Mouse (Mus musculus) lung, postnatal 36 days (tissue): ENCODE data around the gene Lgals8.
"Not testable (repeated sequence)": the region's sequence is repeated elsewhere in the genome, so short reads cannot be mapped to it uniquely, and the experiment has no call there.

Experiments used
- DNase-seq: peaks from one replicate; pipeline ENCODE4 v3.0.0; 2022; ENCODE audit warnings: mixed read lengths

The Lgals8 gene

GRCm38 (mm10) chr13:12464844-12465243, at the start of gene Lgals8:
Gene Lgals8, minus strand, starts transcription at chr13:12464944.
- no peak for DNase-seq

GRCm38 (mm10) chr13:12511189-12511965, 46.6 kb upstream of the Lgals8 start:
- DNase-seq: no peak

GRCm38 (mm10) chr13:12510032-12510431, 45.3 kb upstream of the Lgals8 start:
- no peak for DNase-seq

DNA sequence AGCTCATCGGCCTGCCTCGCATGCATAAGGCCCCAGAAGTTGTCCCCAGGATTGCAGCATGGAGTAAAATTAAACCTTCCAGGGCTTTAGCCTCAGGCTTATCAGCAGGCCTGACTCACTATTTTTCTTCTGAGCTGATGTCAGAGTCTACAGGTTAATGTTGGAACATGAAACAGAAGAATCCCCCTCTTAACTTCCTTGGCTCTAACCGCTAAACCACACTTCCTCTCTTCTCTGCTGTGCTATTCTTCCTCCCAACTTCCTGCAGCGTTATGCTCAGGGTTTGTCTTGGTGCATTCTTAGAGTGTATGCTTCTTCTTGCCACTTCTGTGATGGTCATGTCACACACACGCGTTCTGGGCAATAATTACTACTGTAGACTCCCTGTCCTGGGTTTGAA, 42.7 kb upstream of the Lgals8 start:
- DNase-seq: no peak

- DNase-seq: no peak
Observed at GRCm38 (mm10) chr13:12505359-12505758, 40.6 kb upstream of the Lgals8 start.

GRCm38 (mm10) chr13:12503238-12503751, 38.6 kb upstream of the Lgals8 start:
- DNase-seq: no peak

DNA sequence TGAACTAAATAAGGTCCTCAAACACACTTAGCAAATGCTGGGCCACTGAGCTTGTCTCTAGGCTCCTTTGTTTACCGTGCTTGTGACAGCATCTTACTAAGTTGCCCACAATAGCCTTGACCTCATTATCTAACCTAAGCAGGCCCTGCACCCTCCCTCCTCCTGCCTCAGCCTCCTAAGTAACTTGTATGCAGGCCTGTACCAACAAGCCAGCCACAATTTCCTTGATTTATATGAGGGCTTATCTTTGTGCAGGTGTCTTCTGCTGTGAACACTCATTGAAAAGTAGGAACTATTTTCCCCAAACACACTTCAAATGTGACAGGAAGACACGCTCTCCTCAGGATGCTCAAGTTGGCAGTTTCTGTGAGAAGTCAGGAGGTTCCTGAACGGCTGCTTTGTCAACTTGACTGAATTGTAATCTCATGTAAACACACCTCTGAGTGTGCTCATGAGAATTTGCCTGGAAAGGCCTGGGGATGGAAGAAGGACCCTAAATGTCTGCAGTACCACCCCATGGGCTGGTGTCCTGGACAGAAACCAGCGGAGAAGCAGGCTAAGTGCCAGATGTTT, 38.0 kb upstream of the Lgals8 start:
- no peak for DNase-seq

GRCm38 (mm10) chr13:12499107-12499506, 34.4 kb upstream of the Lgals8 start:
- no peak for DNase-seq

- DNase-seq: no peak
Observed at GRCm38 (mm10) chr13:12497809-12498208, 33.1 kb upstream of the Lgals8 start.

DNA sequence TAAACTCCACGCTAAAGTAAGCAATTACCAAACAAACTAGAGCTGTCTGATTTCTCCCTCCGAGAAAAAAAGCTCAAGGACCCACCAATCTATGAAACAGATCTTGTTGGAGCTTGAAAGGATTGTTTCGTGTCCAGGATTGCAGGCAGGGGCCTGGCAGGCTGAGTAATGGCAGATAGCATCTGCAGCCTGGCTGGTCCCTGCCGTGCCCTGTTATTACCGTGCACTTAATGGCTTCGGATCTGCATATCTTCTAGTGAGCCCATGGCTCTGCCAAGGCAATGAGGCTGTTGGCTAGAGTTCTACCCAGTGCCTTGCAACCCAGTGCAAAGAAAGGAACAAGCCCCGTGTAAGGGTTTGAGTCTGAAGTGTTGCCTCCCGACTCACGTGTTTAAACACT, 30.0 kb upstream of the Lgals8 start:
- no peak for DNase-seq

DNA sequence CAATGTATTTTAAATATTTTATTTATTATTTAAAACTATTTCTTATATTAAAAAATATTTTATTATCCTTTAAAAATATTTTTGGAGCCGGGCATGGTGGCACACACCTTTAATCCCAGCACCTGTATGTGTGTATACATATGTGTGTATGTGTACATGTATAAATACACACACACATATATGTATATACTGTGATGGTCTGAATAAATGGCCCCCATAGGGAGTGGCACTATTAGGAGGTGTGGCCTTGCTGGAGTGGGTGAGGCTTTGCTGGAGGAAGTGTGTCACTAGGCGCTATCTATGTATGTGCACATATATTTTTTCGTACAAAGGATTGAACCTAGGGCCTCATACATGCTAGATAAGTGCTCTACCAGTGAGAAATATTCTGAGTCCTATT, 27.8 kb upstream of the Lgals8 start:
- DNase-seq: no peak

GRCm38 (mm10) chr13:12485640-12486039, 20.9 kb upstream of the Lgals8 start:
- no peak for DNase-seq

DNA sequence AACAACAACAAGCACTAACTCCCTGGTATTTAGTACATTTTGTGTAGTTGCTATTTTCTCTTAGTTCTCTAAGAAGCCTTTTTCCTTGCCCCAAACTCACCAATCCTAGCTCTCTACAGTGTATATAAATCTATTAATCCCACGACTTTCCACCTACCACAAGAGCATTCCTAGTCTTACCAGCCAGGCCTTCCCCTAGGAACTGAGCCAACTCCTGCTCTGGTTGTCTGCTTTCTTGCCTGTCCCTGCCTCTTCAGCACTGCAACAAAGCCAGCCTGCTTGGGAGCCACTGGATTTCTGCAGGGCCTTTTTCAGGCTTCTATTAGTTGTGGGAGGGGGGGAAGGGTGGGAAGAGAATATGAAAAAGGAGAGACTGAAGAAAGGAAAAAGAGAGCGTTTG, 20.5 kb upstream of the Lgals8 start:
- DNase-seq: no peak

- no peak for DNase-seq
Observed at GRCm38 (mm10) chr13:12479802-12480201, 15.1 kb upstream of the Lgals8 start.

GRCm38 (mm10) chr13:12478301-12478700, 13.6 kb upstream of the Lgals8 start:
- no peak for DNase-seq

- no peak for DNase-seq
Observed at GRCm38 (mm10) chr13:12476886-12477285, 12.1 kb upstream of the Lgals8 start.

DNA sequence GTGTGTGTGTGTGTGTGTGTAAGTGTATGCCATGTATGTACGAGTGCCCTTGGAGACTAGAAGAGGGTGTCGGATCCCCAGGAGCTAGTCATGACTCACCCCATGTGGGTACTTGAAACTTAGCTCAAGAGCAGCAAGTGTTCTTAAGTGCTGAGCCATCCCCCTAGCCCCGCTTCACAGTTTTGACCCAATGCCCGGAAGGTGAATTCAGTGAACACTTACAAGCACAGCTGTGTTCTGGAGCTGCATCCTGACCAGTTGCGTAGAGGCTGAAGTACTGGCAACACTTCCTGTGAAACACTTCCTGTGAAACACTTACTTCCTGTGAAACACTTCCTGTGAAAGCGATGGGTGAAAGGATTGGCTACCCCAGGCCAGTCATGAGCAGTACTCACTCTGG, 10.5 kb upstream of the Lgals8 start:
- peak; percentile 66 for DNase-seq

GRCm38 (mm10) chr13:12473724-12474378, 9.1 kb upstream of the Lgals8 start:
- DNase-seq: peak; percentile 82

- DNase-seq: peak; percentile 65
Observed at GRCm38 (mm10) chr13:12468488-12468887, 3.7 kb upstream of the Lgals8 start.

- DNase-seq: not testable (repeated sequence)
Observed at GRCm38 (mm10) chr13:12464159-12464558, 585 bp downstream of the Lgals8 start.

GRCm38 (mm10) chr13:12462623-12463022, 2.1 kb downstream of the Lgals8 start:
- DNase-seq: no peak

GRCm38 (mm10) chr13:12461730-12462119, 3.0 kb downstream of the Lgals8 start:
- no peak for DNase-seq

GRCm38 (mm10) chr13:12460881-12461729, 3.6 kb downstream of the Lgals8 start:
- DNase-seq: peak; percentile 97
